Mouse (Mus musculus) C2C12 (cell line): ENCODE data around the gene Rmnd5a.

Source experiments
- CTCF ChIP-seq: IDR thresholded peaks from one replicate; pipeline ENCODE4 v1.5.1; 2011; ENCODE audit not compliant: control insufficient read depth, insufficient read depth, insufficient read length
- FOSL1 ChIP-seq: IDR thresholded peaks from one replicate; pipeline ENCODE4 v1.8.0; 2011; ENCODE audit warnings: mild to moderate bottlenecking, low read length; ENCODE audit not compliant: poor library complexity, insufficient read depth, severe bottlenecking
- MAX ChIP-seq: IDR thresholded peaks from one replicate; pipeline ENCODE4 v1.6.1; 2011; ENCODE audit warnings: mild to moderate bottlenecking, control low read depth
- MYOD1 ChIP-seq: IDR thresholded peaks from one replicate; pipeline ENCODE4 v1.6.1; 2011; ENCODE audit warnings: low read depth; ENCODE audit not compliant: control insufficient read depth, insufficient read length
- USF1 ChIP-seq: IDR thresholded peaks from one replicate; pipeline ENCODE4 v1.6.1; 2011; ENCODE audit warnings: low read depth, mild to moderate bottlenecking, control low read depth, moderate library complexity

DNA sequence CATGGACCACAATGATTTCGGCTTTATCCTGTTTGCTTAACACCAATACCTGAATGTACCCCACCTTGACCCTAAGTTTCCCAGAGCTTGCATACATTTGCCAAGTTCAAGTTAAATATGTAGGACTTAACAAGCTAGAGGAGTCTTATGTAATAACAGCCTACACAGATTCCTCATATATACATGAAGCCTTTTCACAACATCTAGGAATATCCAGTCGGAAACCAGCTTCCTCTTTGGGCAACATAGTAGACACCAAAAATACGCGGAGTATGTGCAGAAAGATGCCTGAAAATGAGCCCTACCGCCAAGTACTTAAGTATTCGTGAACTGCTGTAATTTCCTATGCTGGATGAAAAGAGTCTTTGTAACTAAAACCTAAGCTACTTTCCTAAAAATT, 14.8 kb downstream of the Rmnd5a start:
- TF ChIP-seq FOSL1 (no peak), MYOD1 (no peak), CTCF (no peak), USF1 (no peak), MAX (no peak)
